Mouse (Mus musculus): ENCODE data around the gene Car11. TPM values are rescaled to one million over a fixed set of nuclear protein-coding genes. Genes with fewer than 3 reads are reported as not detected.

Gene Car11
- total and polyA plus RNA-seq, 2 experiments from 2014 or later, result 1.6 to 2.8 TPM

DNA sequence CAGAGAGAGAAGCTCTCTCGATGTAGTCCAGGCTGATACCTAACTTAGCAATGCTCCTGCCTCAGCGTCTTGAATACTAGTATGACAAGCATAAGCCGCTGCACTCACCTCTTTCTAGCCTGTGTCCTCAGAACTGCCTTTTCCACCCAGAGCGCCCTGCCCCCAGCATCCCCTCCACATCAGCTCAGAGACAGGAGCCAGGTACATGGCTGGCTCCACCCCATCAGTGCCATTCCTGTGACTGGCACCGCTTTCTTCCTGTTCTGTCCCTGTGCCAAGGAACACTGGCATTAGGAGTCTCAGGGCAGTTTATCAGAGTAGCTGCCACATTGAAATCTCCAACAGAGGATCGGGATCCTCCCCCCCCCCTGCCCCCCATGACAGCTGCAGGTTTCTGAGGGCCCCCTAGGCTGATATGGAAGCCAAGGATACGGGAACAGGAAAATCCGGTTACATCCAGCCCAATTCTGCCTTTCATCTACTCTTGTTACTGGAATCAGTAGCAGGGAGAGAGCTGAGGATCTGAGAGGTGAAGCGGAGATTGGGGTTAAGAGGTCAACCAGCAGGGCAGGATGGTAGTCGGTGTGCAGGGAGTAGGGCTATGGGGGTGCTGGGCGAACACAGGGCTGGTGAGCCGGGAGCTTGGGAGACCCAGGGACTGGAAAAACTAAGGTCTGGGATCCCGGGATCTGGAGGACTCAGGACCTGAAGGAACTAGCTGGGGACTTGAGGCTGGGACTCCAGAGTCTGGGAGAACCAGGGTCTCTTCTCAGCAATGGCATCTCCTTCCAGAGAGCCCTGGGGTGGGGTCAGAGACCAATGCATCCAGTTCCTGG is 34.1 kb upstream of the Car11 start:
- ATAC-seq (ENCODE audit: insufficient read depth, low read depth) (no peak), DNase-seq (ENCODE audit: low spot score) (no peak)
- Histone ChIP-seq H3K4me3 (ENCODE audit: low read depth, low read length) (no peak overlapping the region), H3K27me3 (ENCODE audit: control insufficient read depth, insufficient read depth, low read length) (no peaks in the 10 kb centered on the region), H3K9me3 (replicated peaks; ENCODE audit: control insufficient read depth, low read length) (no peaks in the 10 kb centered on the region), H3K4me1 (ENCODE audit: control insufficient read depth, insufficient read depth) (peaks cover 3% of the 10 kb centered on the region; the same call in 1 of the 2 replicates), H3K4me2 (ENCODE audit: low read depth, low read length) (no peak overlapping the region), H3K9ac (replicated peaks; ENCODE audit: low read depth, low read length) (no peak overlapping the region), H3K27ac (ENCODE audit: low read depth) (no peak overlapping the region), H3K36me3 (replicated peaks; ENCODE audit: control insufficient read depth, insufficient read depth, low read length) (no peaks in the 10 kb centered on the region)
- TF ChIP-seq CTCF (IDR thresholded peaks at IDR 0.05; ENCODE audit: low read depth) (no peak), EP300 (IDR thresholded peaks at IDR 0.05; ENCODE audit: low read depth) (no peak)
- 52% methylated on average over 13 of the region's 13 CpGs for WGBS

- ATAC-seq (ENCODE audit: insufficient read depth, low read depth), result no peak
- WGBS, result 83% methylated on average over 7 of the region's 7 CpGs
- no peak within 1 kb of the TSS for H3K9ac ChIP-seq (replicated peaks; ENCODE audit: low read depth, low read length)
These were observed 33.5 kb upstream of the Car11 start, which contains the start of gene Fut2 for GRCm38 (mm10) chr7:45666161-45666560. Gene Fut2, minus strand, starts transcription at chr7:45666394.

GRCm38 (mm10) chr7:45667761-45668160 is 31.9 kb upstream of the Car11 start:
- 71% methylated on average over 14 of the region's 14 CpGs for WGBS
- TF ChIP-seq CTCF (IDR thresholded peaks at IDR 0.05; ENCODE audit: low read depth) (no peak), EP300 (IDR thresholded peaks at IDR 0.05; ENCODE audit: low read depth) (no peak)
- no peaks in the 10 kb centered on the region for H3K36me3 ChIP-seq (replicated peaks; ENCODE audit: control insufficient read depth, insufficient read depth, low read length)

More at GRCm38 (mm10) chr7:45666161-45666560, 33.5 kb upstream of the Car11 start, which contains the start of gene Fut2:
- H3K36me3 ChIP-seq (replicated peaks; ENCODE audit: control insufficient read depth, insufficient read depth, low read length), result no peaks in the 10 kb centered on the region
- no peak for TF ChIP-seq CTCF (IDR thresholded peaks at IDR 0.05; ENCODE audit: low read depth)
- no peak for TF ChIP-seq EP300 (IDR thresholded peaks at IDR 0.05; ENCODE audit: low read depth)
- peaks cover 3% of the 10 kb centered on the region; the same call in 1 of the 2 replicates for H3K4me1 ChIP-seq (ENCODE audit: control insufficient read depth, insufficient read depth)
- no peaks in the 10 kb centered on the region for H3K9me3 ChIP-seq (replicated peaks; ENCODE audit: control insufficient read depth, low read length)
- no peak within 1 kb of the TSS for H3K4me3 ChIP-seq (ENCODE audit: low read depth, low read length)
- no peaks in the 10 kb centered on the region for H3K27me3 ChIP-seq (ENCODE audit: control insufficient read depth, insufficient read depth, low read length)
- DNase-seq (ENCODE audit: low spot score), result no peak
- H3K4me2 ChIP-seq (ENCODE audit: low read depth, low read length), result no peak within 1 kb of the TSS
- no peak within 1 kb of the TSS for H3K27ac ChIP-seq (ENCODE audit: low read depth)

GRCm38 (mm10) chr7:45668921-45669320 is 30.7 kb upstream of the Car11 start:
- no peak for TF ChIP-seq EP300 (IDR thresholded peaks at IDR 0.05; ENCODE audit: low read depth)
- TF ChIP-seq CTCF (IDR thresholded peaks at IDR 0.05; ENCODE audit: low read depth), result peak; percentile 8; the same call in 1 of the 2 replicates
- DNase-seq (ENCODE audit: low spot score) (no peak), ATAC-seq (ENCODE audit: insufficient read depth, low read depth) (no peak)
- Histone ChIP-seq H3K4me3 (ENCODE audit: low read depth, low read length) (no peak overlapping the region), H3K9me3 (replicated peaks; ENCODE audit: control insufficient read depth, low read length) (no peaks in the 10 kb centered on the region), H3K27ac (ENCODE audit: low read depth) (no peak overlapping the region), H3K4me2 (ENCODE audit: low read depth, low read length) (no peak overlapping the region), H3K36me3 (replicated peaks; ENCODE audit: control insufficient read depth, insufficient read depth, low read length) (no peaks in the 10 kb centered on the region), H3K9ac (replicated peaks; ENCODE audit: low read depth, low read length) (no peak overlapping the region), H3K4me1 (ENCODE audit: control insufficient read depth, insufficient read depth) (peaks cover 3% of the 10 kb centered on the region; the same call in 1 of the 2 replicates), H3K27me3 (ENCODE audit: control insufficient read depth, insufficient read depth, low read length) (no peaks in the 10 kb centered on the region)
- 94% methylated on average over 9 of the region's 9 CpGs for WGBS

More at GRCm38 (mm10) chr7:45667761-45668160, 31.9 kb upstream of the Car11 start:
- Histone ChIP-seq H3K27me3 (ENCODE audit: control insufficient read depth, insufficient read depth, low read length) (no peaks in the 10 kb centered on the region), H3K4me3 (ENCODE audit: low read depth, low read length) (no peak overlapping the region), H3K27ac (ENCODE audit: low read depth) (no peak overlapping the region), H3K4me1 (ENCODE audit: control insufficient read depth, insufficient read depth) (peaks cover 3% of the 10 kb centered on the region; the same call in 1 of the 2 replicates), H3K9me3 (replicated peaks; ENCODE audit: control insufficient read depth, low read length) (no peaks in the 10 kb centered on the region), H3K4me2 (ENCODE audit: low read depth, low read length) (no peak overlapping the region), H3K9ac (replicated peaks; ENCODE audit: low read depth, low read length) (no peak overlapping the region)
- DNase-seq (ENCODE audit: low spot score) (no peak), ATAC-seq (ENCODE audit: insufficient read depth, low read depth) (no peak)

GRCm38 (mm10) chr7:45677627-45678295 is 21.9 kb upstream of the Car11 start:
- no peak overlapping the region for H3K27ac ChIP-seq (ENCODE audit: low read depth)
- no peaks in the 10 kb centered on the region for H3K9me3 ChIP-seq (replicated peaks; ENCODE audit: control insufficient read depth, low read length)
- no peak overlapping the region for H3K4me3 ChIP-seq (ENCODE audit: low read depth, low read length)
- H3K27me3 ChIP-seq (ENCODE audit: control insufficient read depth, insufficient read depth, low read length), result no peaks in the 10 kb centered on the region
- H3K9ac ChIP-seq (replicated peaks; ENCODE audit: low read depth, low read length), result no peak overlapping the region
- DNase-seq (ENCODE audit: low spot score) (no peak), ATAC-seq (ENCODE audit: insufficient read depth, low read depth) (no peak)
- H3K4me1 ChIP-seq (ENCODE audit: control insufficient read depth, insufficient read depth), result peaks cover 26% of the 10 kb centered on the region
- TF ChIP-seq EP300 (IDR thresholded peaks at IDR 0.05; ENCODE audit: low read depth) (no peak), CTCF (IDR thresholded peaks at IDR 0.05; ENCODE audit: low read depth) (no peak)
- no peaks in the 10 kb centered on the region for H3K36me3 ChIP-seq (replicated peaks; ENCODE audit: control insufficient read depth, insufficient read depth, low read length)
- WGBS, result 76% methylated on average over 7 of the region's 7 CpGs
- H3K4me2 ChIP-seq (ENCODE audit: low read depth, low read length), result no peak overlapping the region

Measured in heart, postnatal 0 days (tissue).